Mouse (Mus musculus) brain, embryonic 18.5 days (tissue): ENCODE results near the gene Gpd1l.

Experiments
- DNase-seq: peaks from one replicate; pipeline ENCODE4 v3.0.0-alpha.2; 2012; ENCODE audit warnings: low read depth, low spot score

The Gpd1l gene

DNA sequence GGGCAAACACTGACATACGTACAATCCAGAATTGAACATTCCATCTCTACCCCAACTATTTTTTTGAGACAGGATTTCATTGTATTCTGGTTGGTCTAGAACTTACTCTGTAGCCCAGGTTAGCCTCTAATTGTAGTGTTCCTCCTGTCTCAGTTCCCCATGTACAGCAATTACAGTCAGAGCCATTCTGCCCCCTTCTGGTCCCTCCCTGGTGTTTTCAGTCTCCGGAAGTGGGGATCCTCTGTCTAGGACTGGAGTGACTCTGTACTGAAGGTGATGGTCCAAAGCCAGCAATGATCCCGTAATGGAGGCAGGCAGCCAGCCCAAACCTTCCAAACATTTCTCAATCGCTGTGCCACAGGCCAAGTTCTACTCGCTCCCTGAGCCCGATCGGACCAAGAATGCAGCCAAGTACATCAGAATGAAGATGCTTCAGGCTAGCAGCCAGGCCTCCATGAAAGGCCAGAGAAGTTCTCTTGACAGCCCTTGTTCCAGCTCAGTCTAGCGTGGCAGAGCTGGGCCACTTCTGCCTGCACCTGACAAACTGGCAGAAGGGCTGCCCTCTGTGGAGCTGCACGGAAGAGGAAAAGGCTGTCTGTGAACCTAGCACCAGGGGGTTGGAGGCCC, 3.2 kb downstream of the Gpd1l start:
- no peak for DNase-seq

DNA sequence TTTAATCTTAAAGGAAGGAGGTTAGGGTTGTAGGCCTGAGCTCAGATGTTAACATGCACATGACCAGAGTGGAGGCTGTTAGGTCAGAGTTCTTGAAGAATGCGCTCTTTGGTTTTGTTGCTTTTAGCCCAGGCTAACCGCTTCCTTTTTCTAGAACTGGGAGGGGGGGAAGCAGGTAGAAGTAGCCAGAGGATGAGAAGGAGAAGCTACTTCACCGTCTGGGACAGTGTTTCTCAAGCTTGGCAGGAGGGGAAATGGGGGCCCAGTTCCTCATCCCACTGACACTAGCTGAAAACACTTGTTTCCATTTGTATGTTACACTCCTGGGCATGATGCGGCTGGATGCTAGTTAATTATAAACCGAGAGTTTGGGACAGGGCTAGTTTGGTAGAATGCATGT, 8.2 kb downstream of the Gpd1l start:
- DNase-seq, result no peak

DNA sequence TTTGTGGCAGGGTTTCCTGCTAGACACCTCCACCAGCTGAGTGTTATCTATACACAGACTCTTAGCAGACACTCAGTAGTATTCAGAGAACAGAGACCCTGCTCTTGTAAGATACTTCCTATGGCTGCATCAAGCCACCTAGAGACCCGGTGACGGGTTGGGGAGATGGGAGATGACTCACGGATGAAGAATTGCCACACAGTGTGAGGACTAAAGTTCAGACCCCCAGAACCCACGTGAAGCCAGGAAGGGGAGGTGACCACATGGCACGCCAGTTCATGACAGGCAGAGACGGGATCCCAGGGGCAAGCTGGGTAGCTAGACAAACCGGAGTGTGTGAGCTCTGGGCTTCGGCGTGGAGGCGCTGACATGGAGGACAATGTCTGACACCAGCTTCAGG, 8.7 kb downstream of the Gpd1l start:
- DNase-seq, result no peak

DNA sequence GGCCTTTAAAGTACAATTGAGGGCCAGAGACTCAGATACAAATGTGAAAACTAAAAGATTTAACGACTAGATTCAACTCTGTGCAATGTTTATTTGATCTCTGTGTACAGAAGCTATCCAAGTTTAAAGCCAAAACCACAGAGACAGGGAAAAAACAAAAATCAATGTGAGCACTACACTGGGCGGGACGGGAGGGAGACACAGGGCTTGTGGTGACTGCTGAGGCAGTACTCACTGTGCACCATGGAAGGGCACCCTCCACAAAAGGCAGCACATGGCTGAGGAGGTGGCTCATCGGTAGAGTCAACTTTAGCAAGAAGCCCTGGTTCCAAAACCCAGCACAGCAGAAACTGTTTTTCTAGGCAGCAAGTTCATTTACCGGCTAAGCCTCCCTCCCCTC, 9.3 kb downstream of the Gpd1l start:
- DNase-seq, result no peak

DNA sequence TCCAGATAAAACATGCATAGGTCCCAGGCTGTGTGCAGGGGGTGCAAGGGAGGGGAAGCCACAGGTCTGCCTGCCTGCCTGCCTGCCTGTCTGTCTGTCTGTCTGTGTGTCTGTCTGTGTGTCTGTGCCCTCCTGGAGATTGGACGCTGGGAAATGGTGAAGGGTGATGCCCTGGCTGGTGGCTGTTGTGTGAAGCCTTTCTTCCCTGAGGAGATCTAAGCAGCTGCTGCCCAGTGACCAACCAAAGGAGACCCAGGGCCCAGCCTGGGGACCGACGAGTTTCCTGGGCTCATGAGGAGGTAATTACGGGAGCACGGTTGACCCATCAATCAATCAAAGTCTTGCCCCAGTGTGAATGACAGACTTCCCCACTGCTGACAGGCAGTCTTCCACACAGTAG, 11.6 kb downstream of the Gpd1l start:
- no peak for DNase-seq

DNA sequence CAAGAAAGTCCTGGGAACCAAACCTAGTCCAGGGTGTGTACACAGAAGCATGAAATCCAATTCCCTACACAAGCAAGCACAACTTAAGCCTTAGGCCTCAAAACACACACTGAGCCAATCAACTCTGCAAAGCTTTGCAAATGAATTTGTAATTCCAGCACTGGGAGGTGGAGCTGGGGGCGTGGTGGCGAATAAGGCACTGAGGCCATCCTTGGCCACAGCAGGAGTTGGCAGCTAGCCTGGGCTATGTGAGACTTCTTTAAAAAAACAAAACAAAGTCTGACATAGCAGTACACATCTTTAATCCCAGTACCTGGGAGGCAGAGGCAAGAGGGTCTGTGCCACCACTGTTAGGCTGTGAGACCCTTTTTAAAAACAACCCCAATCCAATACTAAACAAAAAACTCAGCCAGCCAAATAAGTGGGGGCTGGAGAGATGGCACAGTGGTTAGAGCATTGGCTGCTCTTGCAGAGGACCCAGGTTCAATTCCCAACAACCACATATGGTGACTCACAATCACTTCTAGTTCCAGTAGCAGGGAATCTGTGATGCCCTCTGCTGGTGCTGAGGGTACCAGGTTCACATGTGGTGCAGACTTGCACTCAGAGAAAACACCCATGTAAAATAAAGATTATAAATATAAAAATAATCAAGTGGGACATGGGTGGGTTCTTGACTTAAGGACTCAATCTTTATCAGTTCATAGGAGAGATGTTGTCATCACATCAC, 12.3 kb downstream of the Gpd1l start:
- no peak for DNase-seq

DNA sequence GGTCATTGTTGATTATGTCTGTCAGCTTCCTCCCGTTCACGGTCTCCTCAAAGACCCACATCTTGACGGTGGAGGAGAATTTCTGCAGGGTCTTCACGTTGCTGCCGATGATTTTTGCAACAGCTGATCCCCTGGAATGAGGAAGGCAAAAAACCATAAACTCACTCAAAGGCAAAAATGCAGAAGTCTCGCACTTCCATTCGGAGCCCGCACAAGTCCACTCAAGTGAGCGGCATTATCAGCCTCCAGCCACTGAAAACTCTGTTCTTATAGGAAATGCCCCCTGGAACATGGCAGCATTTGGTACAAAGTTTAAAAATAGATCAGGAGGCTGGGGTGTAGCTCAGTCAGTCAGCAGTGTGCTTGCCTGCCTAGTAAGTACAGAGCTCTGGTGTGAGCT, 13.2 kb downstream of the Gpd1l start:
- DNase-seq, result no peak

DNA sequence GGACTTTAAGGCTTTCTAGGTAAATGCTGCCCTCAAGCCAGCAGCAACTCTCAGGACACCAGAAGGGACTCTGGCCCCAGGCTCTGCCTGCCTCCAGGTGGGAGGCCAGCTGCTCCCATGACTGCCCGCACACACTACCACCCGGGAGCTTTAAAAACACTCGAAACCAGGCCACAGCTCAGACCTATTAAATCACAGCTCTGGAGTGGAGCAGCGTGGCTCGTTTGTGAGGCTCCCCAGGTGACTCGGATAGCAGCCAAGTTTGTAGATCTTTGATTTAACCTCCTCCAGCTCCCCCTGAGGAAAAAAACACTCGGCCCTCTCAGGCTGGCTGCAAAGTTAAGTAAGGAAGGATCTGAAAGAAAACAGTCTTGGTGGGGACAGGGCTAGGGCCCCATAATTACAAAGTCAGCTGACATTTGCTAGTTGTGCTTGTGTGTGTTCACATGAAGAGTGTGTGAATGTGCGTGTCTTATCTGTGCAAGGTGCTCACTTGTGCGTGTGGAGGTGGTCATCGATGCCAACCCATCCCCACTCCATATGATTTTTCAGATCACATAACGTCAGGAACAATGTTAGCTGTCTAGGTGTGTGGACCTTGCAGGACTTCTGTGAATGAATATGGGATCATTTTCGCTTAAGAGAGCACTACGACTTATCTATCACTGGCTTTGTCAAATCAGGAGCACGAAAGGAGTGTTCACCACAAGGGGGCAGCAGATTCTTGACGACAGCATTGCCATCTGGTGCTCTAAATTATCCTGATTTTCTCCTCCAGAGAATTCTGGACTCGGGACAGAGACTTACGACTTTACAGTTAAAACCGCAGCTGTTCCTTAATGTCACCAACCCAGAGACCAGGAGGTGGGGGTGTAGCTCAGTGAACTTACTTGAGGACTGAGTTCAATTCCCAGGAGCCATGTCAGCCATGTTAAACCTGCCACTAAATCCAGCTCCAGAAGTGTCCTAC, 20.8 kb downstream of the Gpd1l start:
- peak; percentile 69 for DNase-seq

DNA sequence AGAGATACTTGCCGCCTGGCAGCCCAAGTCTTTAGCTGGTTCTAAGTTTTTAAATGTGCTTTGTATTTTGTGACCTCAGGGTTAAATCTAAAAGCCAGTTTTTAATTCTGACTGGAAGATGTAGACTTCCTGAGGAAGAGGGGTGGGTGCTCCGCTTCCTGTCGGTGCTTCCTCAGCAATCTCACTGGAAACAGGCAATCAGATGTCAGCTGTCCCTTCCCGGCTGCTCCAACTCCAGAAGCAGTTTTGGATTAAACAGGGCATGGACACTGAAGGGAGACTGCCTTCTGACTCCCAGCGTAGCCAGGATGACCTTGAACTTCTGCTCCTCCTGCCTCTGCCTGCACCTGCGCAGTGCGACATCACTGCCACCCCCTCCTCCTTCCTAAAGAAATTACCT, 26.3 kb downstream of the Gpd1l start:
- no peak for DNase-seq

DNA sequence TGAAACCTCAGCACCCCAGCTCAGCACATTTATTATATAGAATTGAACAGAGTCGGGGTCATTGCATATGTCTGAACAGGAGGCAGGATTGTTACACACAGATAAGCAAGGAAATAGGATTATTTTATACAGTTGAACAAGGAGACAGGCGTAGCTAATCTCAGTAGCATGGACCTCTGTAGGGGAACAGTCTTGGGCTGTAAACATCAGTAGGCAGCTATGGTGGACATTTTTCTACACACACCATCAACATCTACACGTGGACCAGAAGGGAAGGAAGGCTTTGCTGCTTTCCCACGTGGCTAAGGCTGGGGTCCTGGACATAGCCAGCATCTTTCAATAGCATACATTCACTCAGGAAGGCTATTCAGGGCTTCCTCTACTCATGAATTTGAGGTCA, 37.9 kb downstream of the Gpd1l start:
- DNase-seq, result no peak

DNA sequence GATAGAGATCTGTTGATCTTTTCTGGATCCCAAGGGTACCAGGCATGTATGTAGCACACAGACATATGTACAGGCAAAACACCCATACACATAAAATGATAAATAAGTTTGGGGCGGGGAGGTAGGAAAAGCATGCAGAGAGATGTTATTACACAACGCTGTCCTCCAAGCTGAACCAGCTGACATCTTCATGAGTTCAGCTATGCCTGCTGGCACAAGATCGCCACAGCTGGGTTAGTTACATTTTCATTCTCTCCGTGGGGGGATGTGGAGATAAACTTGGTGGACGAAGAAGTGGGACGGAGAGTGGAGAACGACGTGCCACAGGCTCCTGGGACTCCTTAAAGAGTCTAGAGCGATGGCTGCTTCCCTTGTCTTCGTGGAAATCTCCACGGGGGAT, 40.8 kb downstream of the Gpd1l start:
- DNase-seq, result no peak

DNA sequence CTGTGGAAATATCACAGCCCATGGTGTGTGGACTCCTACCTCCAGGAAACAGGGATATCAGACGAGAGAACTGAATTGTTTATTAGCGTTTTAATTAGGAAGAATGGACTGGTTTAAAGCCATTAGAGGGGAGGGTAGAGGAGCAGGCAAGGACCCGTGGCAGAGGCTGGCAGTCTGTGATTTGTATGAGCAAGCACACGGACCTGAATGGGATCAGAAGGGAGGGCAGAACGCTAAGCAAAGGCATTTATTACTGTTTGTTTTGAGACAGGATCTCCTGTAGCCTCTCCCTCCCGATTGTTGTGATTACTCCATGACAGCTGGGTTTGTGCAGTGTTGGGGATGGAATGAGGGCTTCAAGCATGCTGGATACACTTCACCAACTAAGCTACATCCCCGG, 43.4 kb downstream of the Gpd1l start:
- DNase-seq, result no peak

DNA sequence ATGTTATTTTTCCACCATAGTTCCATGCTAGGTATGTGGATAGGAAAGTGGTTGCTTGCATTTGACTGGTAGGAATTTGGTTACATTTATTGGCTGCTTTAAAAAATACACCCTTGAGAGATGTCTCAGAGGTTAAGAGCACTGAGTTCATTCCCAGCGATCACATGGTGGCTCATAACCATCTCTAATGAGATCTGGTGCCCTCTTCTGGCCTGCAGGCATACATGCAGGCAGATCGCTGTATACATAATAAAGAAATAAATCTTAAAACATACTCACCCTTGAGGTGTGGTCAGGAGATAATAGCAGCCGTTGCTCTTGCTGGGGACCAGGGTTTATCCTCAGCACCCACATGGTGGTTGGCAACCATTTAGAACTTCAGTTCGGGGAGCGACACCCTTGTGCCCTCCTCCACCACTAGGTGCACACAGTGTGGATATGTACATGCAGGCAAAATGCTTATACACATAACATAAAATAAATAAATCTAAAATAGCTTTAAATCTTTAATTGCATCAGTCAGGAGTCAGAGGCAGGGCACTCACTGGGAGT, 44.9 kb downstream of the Gpd1l start:
- DNase-seq, result no peak

DNA sequence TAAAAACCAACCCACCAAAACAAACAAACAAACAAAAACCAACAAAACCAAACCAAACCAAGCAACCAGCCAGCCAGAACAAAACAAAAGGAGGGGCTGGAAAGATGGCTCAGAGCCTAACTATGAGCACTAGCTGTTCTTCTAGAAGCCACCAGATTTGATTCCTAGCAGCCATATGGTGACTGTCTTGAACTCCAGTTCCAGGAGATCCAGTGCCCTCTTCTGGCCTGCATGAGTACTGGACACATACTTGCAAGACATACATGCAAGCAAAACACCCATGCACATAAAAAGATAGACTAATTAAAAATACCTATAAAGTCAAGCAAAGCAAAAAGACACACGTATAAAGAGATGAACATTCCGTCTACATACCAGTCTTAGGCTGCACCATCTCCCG, 46.1 kb downstream of the Gpd1l start:
- no peak for DNase-seq

DNA sequence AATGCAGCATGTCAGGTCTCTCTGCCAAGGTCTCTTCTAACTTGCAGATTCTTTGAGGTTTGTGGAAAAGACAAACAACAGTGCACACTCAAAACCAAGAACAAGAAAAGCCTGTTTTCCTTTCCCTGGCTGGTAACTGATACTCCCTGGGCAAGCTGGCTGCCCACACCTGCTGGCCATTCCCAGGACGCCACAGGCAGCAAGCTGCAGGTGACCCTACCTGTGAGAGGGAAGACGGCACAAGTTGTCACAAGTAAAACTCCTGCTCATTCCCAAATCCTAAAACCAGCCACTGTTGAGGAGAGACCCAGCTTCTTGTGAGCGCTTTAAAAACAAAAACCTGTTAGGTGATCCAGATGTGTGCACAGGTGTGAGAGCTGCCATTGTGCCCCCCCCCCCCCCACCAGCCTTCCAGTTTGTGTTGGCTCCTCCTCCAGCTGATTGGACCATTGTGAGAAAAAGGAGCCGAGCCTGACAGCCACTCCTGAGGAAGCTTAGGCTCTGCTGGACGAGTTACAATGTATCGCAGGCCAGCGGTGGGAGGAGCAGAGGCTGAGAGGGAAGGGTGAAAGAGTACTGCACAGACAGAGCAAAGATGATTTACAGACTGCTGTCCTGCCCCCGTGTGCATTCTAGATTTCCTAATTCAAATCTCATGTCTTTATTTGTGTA, 47.7 kb downstream of the Gpd1l start:
- DNase-seq, result no peak

DNA sequence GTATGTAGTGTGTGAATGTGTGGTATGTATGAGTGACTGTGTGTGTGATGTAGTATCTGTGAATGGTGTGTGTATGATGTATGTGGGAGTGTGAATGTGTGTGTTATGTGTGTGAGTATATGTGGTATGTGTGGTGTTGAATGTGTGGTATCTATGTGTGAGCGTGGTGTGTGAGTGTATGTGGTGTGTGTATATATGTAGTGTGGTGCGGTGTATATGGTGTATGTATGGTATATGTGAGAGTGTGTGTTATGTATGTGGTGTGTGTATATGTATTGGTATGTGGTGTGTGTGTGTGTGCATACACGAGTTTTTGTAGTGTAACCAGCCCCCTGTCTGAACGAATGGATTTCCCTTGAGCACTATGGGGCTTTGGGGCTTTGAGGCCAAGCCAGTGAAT, 48.2 kb downstream of the Gpd1l start:
- DNase-seq, result no peak

DNA sequence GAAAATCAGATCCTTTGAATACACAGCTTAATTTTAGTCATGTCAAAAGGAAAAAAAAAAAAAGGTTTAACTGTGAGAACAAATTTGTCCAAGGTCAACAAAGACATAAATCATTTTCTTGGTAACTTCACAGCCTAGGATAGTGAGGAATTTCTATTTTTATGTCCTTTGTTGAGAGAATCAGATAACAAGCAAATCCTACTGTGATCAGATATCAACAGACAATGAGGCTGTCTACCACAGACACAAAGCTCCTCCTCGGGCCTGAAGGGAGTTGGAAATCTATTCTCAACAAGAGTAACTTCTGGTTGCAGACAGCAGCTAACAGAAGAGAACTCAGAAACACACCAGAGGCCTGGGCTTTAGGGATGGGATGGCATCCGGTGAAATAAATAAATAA, 51.8 kb downstream of the Gpd1l start:
- DNase-seq, result no peak

DNA sequence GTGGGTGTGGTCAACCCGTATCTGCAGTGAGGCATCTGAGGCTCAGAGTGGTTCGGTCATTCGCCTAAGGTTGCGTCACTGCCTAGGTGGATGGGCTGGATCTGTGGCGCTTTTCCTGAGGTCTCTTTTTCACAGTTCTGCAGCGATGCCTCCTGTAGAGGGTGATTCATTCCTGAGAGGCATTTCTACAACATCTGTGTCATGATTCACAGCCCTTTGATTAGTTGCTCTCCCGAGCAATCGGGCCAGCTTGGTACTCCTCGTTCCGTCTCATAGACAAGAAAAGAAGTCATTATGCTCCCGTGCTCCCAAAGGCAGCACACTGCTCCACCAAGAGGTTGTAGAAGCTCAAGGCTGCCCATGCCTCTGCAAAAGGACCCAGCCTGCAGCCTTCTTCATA, 78.5 kb downstream of the Gpd1l start:
- DNase-seq, result no peak

DNA sequence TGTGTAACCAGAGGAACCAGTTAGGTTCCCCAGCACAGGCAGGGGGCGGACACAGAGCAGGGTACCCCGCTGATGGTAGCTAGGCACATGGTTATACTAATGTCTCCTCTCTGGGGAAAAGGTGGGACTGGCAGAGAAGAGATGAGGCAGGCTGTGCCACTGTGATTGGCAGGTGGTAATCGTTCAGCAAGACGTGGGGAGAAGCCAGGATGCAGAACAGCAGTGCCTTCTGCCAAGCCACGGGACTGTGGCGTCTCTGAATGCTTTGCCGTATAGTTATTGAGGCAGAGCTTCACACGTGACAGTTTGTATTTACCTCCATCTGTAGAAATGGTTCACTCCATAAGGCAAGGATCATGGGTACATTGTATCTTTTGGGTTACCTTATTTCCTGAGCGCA, 79.1 kb downstream of the Gpd1l start:
- DNase-seq, result no peak

DNA sequence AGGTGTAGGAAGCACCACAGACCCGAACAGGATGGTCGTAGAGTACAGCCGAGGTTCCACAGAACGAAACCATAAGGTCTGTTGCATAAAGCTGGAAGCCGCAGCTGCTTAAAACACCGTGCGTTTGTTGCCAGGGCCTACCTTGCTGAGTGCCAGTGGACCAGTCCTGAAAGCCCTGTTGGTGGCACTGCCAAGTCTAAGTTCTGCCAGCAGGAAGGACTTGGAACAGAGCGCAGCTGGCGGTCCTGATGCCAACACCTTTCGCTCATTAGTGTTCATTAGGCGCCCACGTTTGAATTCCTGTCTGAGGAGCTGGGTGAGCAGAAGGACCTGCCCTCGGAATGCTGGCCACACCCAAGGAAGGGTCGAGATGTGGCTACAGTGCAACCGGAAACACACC, 80.5 kb downstream of the Gpd1l start:
- DNase-seq, result no peak

DNA sequence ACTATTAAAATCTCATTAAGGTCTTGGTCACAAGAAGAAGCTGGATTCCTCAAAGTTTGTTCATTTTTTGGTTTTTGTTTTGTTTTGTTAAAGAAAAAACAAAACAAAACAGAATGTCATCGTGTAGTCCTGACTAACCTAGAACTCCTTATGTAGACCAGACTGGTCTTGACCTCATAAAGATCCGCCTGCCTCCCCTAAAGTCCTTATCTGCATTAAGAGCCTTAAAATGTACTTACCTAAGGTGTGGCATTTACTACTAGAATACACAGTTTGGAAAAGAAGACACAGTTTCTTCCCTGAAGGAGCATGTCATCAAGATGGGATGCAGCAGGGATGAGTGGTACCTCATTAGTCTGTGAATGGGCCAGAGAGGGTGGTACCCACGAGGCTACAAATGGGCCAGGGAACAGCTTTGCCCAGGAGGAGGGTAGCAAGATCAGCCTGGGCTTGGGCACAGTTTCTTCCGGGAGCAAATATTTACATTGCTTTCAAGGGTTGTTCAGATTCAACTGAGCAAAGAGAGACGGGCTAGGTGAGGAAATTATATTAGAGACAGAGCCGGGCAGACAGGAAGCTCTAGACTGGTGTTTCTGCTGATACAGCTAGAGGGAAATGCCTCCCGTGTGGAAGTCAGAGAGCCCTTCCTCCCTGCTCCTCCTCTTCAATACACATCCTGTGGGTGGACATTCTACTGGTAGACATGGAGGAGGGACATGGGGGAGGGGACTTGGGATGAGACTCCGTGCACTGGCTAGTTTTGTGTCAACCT, 82.2 kb downstream of the Gpd1l start:
- DNase-seq, result no peak
